Mouse (Mus musculus) intestine, embryonic 14.5 days (tissue): Measurements from ENCODE around the gene Baiap2l2. TPM values are rescaled to one million over a fixed set of nuclear protein-coding genes. Genes with fewer than 3 reads are reported as not detected.
"Not testable (repeated sequence)": the region's sequence is repeated elsewhere in the genome, so short reads cannot be mapped to it uniquely, and the experiment has no call there.

Experiments
- ATAC-seq: fragments of 200-750 bp; cut with Nextera tagmentation; replicated peaks from 2 replicates; pipeline ENCODE4 v1.8.0; 2017; ENCODE audit warnings: low read depth, moderate number of reproducible peaks, moderate TSS enrichment, moderate library complexity; ENCODE audit not compliant: low FRiP score, low TSS enrichment
- DNase-seq: peaks from one replicate; pipeline ENCODE4 v3.0.0-alpha.2; 2018; ENCODE audit warnings: low spot score
- H3K27ac ChIP-seq: fragments of 300-500 bp; sonication (generic); 2 replicates; pipeline ENCODE4 v1.5.1; 2014; ENCODE audit warnings: low read depth, mild to moderate bottlenecking, control low read depth
- H3K27me3 ChIP-seq: fragments of 300-500 bp; sonication (generic); replicated peaks from 2 replicates; pipeline ENCODE4 v1.6.1; 2014; ENCODE audit warnings: low read length, control low read depth; ENCODE audit not compliant: control insufficient read depth, insufficient read depth
- H3K36me3 ChIP-seq: fragments of 300-500 bp; sonication (generic); 2 replicates; pipeline ENCODE4 v1.6.1; 2014; ENCODE audit warnings: low read length, control low read depth; ENCODE audit not compliant: control insufficient read depth, insufficient read depth
- H3K4me1 ChIP-seq: fragments of 300-500 bp; sonication (generic); replicated peaks from 2 replicates; pipeline ENCODE4 v1.6.1; 2014; ENCODE audit warnings: low read length, control low read depth, mixed read lengths; ENCODE audit not compliant: control insufficient read depth, insufficient read depth
- H3K4me2 ChIP-seq: fragments of 300-500 bp; sonication (generic); 2 replicates; pipeline ENCODE4 v1.6.1; 2014; ENCODE audit warnings: low read length
- H3K4me3 ChIP-seq: fragments of 300-500 bp; sonication (generic); 2 replicates; pipeline ENCODE4 v1.5.1; 2014; ENCODE audit warnings: low read depth, low read length, control low read depth, mixed read lengths
- H3K9ac ChIP-seq: fragments of 300-500 bp; sonication (generic); 2 replicates; pipeline ENCODE4 v1.6.1; 2014; ENCODE audit warnings: mild to moderate bottlenecking, low read length
- H3K9me3 ChIP-seq: fragments of 300-500 bp; sonication (generic); 2 replicates; pipeline ENCODE4 v1.6.1; 2016; ENCODE audit warnings: low read length, control low read depth; ENCODE audit not compliant: control insufficient read depth
- WGBS: fragments of 180-500 bp; shearing (Covaris S2); extraction: QIAGEN DNeasy Blood & Tissue Kit; methylation state at CpG from one replicate; pipeline ENCODE4 v1.1.7; 2014; 5-methylcytosine and 5-hydroxymethylcytosine counted together
- polyA plus RNA-seq: library from polyadenylated mRNA; unstranded; fragments of >200 nt; fragmentation: Nextera tagmentation; extraction: Ambion mirVana; gene quantifications from 2 replicates; pipeline ENCODE4 v1.2.1, GENCODE M21; 2014

Gene Baiap2l2
- polyA plus RNA-seq, 1 experiment from 2014 or later, result 9.4 TPM

- H3K9ac ChIP-seq, result no peak overlapping the region
- 88% methylated on average over 3 of the region's 3 CpGs for WGBS
- no peak overlapping the region for H3K4me3 ChIP-seq
- DNase-seq (no peak), ATAC-seq (no peak)
- H3K27ac ChIP-seq, result no peak overlapping the region
- peaks cover 3% of the 10 kb centered on the region; the same call in 1 of the 2 replicates for H3K4me1 ChIP-seq
- H3K27me3 ChIP-seq, result no peaks in the 10 kb centered on the region
- H3K4me2 ChIP-seq, result no peak overlapping the region
- no peaks in the 10 kb centered on the region for H3K9me3 ChIP-seq
- peaks cover 56% of the 10 kb centered on the region for H3K36me3 ChIP-seq
These were observed 40.0 kb downstream of the Baiap2l2 start for GRCm38 (mm10) chr15:79245321-79245720.

- Histone ChIP-seq H3K27ac (no peak overlapping the region), H3K27me3 (no peaks in the 10 kb centered on the region), H3K4me2 (no peak overlapping the region), H3K4me3 (no peak overlapping the region), H3K36me3 (peaks cover 64% of the 10 kb centered on the region), H3K4me1 (peaks cover 3% of the 10 kb centered on the region; the same call in 1 of the 2 replicates), H3K9ac (no peak overlapping the region), H3K9me3 (no peaks in the 10 kb centered on the region)
- no peak for DNase-seq
- 86% methylated on average over 7 of the region's 7 CpGs for WGBS
- ATAC-seq, result no peak
These were observed 41.1 kb downstream of the Baiap2l2 start for GRCm38 (mm10) chr15:79244071-79244893.

GRCm38 (mm10) chr15:79243234-79244042, 41.9 kb downstream of the Baiap2l2 start:
- Histone ChIP-seq H3K9me3 (no peaks in the 10 kb centered on the region), H3K36me3 (peaks cover 66% of the 10 kb centered on the region), H3K27me3 (no peaks in the 10 kb centered on the region), H3K27ac (no peak overlapping the region), H3K4me1 (peaks cover 3% of the 10 kb centered on the region; the same call in 1 of the 2 replicates), H3K4me2 (no peak overlapping the region), H3K4me3 (no peak overlapping the region), H3K9ac (no peak overlapping the region)
- WGBS, result 21% methylated on average over 10 of the region's 10 CpGs
- DNase-seq (peak; percentile 99), ATAC-seq (peak; percentile 96)

- ATAC-seq (peak; percentile 54), DNase-seq (no peak)
- Histone ChIP-seq H3K9me3 (no peaks in the 10 kb centered on the region), H3K4me1 (peaks cover 3% of the 10 kb centered on the region; the same call in 1 of the 2 replicates), H3K27me3 (no peaks in the 10 kb centered on the region), H3K27ac (no peak overlapping the region), H3K9ac (no peak overlapping the region), H3K4me3 (no peak overlapping the region), H3K4me2 (no peak overlapping the region), H3K36me3 (peaks cover 65% of the 10 kb centered on the region)
- WGBS, result 77% methylated on average over 13 of the region's 13 CpGs
These were observed 42.6 kb downstream of the Baiap2l2 start for GRCm38 (mm10) chr15:79242574-79243233.

GRCm38 (mm10) chr15:79238036-79238435, 47.3 kb downstream of the Baiap2l2 start:
- Histone ChIP-seq H3K4me2 (no peak overlapping the region), H3K27me3 (no peaks in the 10 kb centered on the region), H3K9me3 (no peaks in the 10 kb centered on the region), H3K4me1 (no peaks in the 10 kb centered on the region), H3K36me3 (peaks cover 65% of the 10 kb centered on the region), H3K27ac (no peak overlapping the region), H3K9ac (no peak overlapping the region), H3K4me3 (no peak overlapping the region)
- no peak for DNase-seq
- ATAC-seq, result no peak
- 76% methylated on average over 6 of the region's 6 CpGs for WGBS

- Histone ChIP-seq H3K4me1 (no peaks in the 10 kb centered on the region), H3K4me3 (no peak overlapping the region), H3K27me3 (no peaks in the 10 kb centered on the region), H3K9me3 (no peaks in the 10 kb centered on the region), H3K36me3 (peaks cover 75% of the 10 kb centered on the region), H3K9ac (no peak overlapping the region), H3K4me2 (no peak overlapping the region), H3K27ac (no peak overlapping the region)
- DNase-seq (no peak), ATAC-seq (no peak)
- WGBS, result 77% methylated on average over 9 of the region's 9 CpGs
These were observed 50.1 kb downstream of the Baiap2l2 start for GRCm38 (mm10) chr15:79235268-79235667.

- peak within 1 kb of the TSS; percentile 79 for H3K4me3 ChIP-seq
- ATAC-seq (peak; percentile 87), DNase-seq (peak; percentile 97)
- no peaks in the 10 kb centered on the region for H3K9me3 ChIP-seq
- peak within 1 kb of the TSS; percentile 74 for H3K9ac ChIP-seq
- WGBS, result 1% methylated on average over 49 of the region's 51 CpGs
- H3K4me2 ChIP-seq, result peak within 1 kb of the TSS; percentile 99
- peak within 1 kb of the TSS; percentile 98 for H3K27ac ChIP-seq
- no peaks in the 10 kb centered on the region for H3K27me3 ChIP-seq
- peaks cover 24% of the 10 kb centered on the region for H3K36me3 ChIP-seq
- peaks cover 5% of the 10 kb centered on the region for H3K4me1 ChIP-seq
These were observed 56.1 kb downstream of the Baiap2l2 start, which contains the start of the genes Pick1 and Gm49486 for GRCm38 (mm10) chr15:79229058-79229821. Gene Pick1 (plus strand): TSS chr15:79229173. Gene Gm49486 (plus strand): TSS chr15:79229391.

- not testable (repeated sequence) for H3K36me3 ChIP-seq, H3K4me3 ChIP-seq, H3K9me3 ChIP-seq, ATAC-seq, H3K27me3 ChIP-seq, H3K9ac ChIP-seq, DNase-seq, H3K4me1 ChIP-seq, H3K27ac ChIP-seq, H3K4me2 ChIP-seq
- WGBS, result 61% methylated on average over 2 of the region's 2 CpGs
These were observed 59.6 kb downstream of the Baiap2l2 start for GRCm38 (mm10) chr15:79225780-79226179.
